Mouse (Mus musculus) gastrocnemius, adult 8-10 months (tissue): ENCODE measurements around the gene Tmem212. TPM values are rescaled to one million over a fixed set of nuclear protein-coding genes. Genes with fewer than 3 reads are reported as not detected.

Source experiments
- DNase-seq, 2 experiments: peaks; one replicate each; pipeline ENCODE4 v3.0.0; 2022; ENCODE audit warnings: low spot score in 2 of 2
- total RNA-seq, 4 experiments: library from RNA; stranded (reverse); gene quantifications; 2 replicates each; pipeline ENCODE4 v1.2.4; 2022

Gene Tmem212
- total RNA-seq, 4 experiments from 2014 or later = not detected

GRCm38 (mm10) chr3:27843266-27843665, 52.9 kb downstream of the Tmem212 start:
- no peak for DNase-seq

- DNase-seq = no peak
These were observed 53.3 kb downstream of the Tmem212 start for GRCm38 (mm10) chr3:27842856-27843255.

GRCm38 (mm10) chr3:27840311-27840710, 55.9 kb downstream of the Tmem212 start:
- DNase-seq = no peak

GRCm38 (mm10) chr3:27839795-27840194, 56.4 kb downstream of the Tmem212 start:
- no peak for DNase-seq

GRCm38 (mm10) chr3:27839231-27839630, 56.9 kb downstream of the Tmem212 start:
- no peak for DNase-seq

GRCm38 (mm10) chr3:27836297-27836696, 59.9 kb downstream of the Tmem212 start:
- no peak for DNase-seq

GRCm38 (mm10) chr3:27835786-27836185, 60.4 kb downstream of the Tmem212 start:
- DNase-seq = no peak

- DNase-seq = no peak
These were observed 67.4 kb downstream of the Tmem212 start for GRCm38 (mm10) chr3:27828755-27829154.

GRCm38 (mm10) chr3:27827236-27827635, 68.9 kb downstream of the Tmem212 start:
- no peak for DNase-seq

- no peak for DNase-seq
These were observed 70.2 kb downstream of the Tmem212 start for GRCm38 (mm10) chr3:27825985-27826384.

Other genes with a start within 250 kb of the Tmem212 start
- gene Fndc3b, start 185.1 kb downstream of the Tmem212 start, total RNA-seq = 10 to 100 TPM in 3 of 4 experiments, 1 to 10 TPM in 1; 9.2 to 12.6 (median 11.2) TPM
- gene Pld1, start 42.3 kb upstream of the Tmem212 start, total RNA-seq = 1 to 10 TPM; 2.5 to 6.8 (median 3.7) TPM